Mouse (Mus musculus): ENCODE measurements around the gene Stc2.

Stc2 gene

DNA sequence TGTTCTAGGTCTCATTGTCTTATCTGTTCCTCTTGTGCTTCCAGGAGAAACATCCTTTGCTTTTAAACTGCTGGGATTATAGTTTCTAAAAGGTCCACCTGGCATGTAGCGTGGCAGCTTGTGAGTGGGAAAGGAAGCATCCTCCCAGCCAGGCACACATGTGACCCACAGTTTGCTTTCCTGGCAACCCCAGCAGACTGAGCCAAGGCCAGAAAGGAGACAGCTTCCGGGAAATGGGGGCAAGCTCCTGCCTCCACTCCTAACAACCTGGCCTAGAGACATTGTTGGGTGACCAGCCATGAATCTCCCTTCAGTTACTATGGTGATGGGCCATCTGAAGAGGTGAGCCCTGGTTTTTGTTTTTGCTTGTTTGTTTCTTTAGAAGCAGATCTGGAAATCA lies 3.9 kb downstream of the Stc2 start:
- DNase-seq: peak; percentile 13

- no peak for DNase-seq
These were observed 4.6 kb downstream of the Stc2 start for GRCm38 (mm10) chr11:31365280-31365679.

DNA sequence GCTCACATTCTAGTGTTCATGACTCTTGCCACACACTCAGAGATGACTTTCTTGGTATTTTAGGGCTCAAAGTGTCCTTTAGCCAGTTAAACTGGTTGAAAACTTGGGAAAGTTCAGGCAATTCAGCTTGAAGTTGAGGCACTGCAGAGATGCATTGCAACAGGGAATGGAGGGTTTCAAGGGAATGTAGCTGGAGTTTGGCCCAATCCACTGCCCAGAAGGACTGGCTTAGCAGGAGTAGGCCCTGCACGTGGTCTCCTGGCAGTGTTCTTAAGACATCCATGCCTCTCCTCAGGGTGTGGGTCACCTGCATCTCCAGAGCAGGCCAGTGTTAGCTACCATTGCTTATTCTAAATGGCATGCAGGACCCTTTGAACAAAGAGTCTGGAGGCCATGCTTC lies 7.0 kb downstream of the Stc2 start:
- DNase-seq: no peak

GRCm38 (mm10) chr11:31362330-31362729 lies 7.5 kb downstream of the Stc2 start:
- no peak for DNase-seq

DNA sequence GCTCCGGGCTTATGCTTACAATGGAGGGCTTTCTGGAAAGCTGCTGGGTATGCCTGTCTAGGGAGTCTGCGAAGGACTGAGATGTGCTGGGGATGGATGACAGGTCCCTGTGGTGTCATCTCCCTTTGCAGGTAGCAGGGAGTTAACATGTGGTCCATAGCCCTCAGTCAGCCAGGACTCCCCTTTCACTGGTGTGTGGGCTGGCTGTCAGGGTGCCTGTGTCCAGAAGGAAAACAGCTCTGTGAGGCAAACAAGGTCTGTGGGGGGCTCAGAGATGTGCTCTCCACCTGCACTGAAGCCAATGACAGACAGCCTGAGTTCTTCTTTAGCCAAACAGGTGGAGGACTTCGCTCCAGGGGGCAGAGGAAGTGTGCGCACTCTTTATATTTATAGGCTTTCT lies 8.8 kb downstream of the Stc2 start:
- no peak for DNase-seq

DNA sequence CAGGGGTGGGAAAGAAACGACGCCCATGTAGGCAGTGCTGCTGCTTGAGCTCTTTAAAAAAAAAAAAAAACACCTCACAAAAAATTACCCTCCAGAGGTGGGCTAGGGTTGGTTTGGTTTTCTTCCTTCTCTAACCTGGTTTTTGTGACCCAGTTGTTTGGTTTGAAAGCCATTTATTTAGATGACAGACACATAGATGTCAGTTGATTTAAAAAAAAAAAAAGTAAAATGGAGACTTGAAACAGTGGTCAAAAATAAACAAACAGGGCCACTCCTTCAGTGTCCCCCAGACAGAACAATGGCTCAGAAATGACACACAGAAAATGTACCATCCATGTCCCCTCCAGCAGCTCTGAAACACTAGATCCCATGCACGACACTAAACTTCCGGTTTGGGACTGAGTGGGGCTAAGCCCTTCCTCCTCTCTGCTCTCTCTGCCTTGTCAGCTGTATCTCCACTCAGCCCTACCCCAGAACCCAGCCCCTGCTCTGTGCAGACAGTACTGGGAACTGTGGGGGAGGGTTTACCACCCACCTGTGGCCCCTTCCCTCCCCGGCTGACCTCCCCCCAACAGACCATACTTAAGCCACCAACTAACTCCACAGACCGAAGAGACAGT lies 10.5 kb downstream of the Stc2 start:
- DNase-seq: no peak

- no peak for DNase-seq
These were observed 11.4 kb downstream of the Stc2 start for GRCm38 (mm10) chr11:31358453-31358852.

DNA sequence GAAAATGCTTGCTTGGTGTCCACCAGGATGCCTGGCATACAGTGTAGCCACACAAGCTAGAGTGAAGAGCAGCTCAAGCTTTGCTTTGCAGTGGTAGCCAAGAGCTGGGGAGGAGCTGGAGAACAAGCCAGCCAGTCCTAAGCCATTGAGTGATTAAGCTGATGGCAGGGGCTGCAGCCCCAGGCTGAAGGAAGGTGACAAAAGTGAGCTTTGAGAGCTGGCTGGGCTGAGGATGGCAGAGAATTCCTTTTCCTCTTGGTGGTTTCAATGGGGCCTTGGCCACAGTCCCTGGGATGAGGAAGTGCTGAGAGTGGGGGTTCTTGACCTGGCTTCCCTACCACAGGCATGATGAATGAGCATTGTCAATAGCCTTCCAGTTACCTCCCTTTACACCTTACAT lies 13.0 kb downstream of the Stc2 start:
- no peak for DNase-seq

GRCm38 (mm10) chr11:31355737-31356136 lies 14.1 kb downstream of the Stc2 start:
- no peak for DNase-seq

DNA sequence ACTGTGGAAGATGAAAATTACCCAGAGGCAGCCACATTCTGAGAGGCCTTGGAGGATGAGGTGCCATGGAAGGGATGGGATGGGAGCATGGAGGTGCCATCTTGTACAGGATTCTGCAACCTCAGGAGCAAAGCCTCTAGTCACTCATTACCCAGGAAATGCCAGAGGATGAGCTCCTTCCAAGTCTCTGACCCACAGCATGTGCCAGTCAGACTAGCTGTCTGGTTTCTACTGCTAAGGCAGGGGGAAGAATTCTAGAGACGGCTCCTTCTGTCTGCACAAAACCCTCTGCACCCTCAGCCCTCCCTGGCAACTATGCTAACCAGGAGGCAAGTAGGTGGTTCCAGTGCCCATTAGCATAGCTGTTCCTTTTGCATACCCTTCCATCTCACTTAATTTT lies 15.4 kb downstream of the Stc2 start:
- DNase-seq: no peak
